Mouse (Mus musculus) spleen, adult 2 months (tissue): ENCODE results near the gene Naa15.

Experiments
- CTCF ChIP-seq: fragments of 200-500 bp; IDR thresholded peaks from 2 replicates; pipeline ENCODE4 v1.5.1; 2011; ENCODE audit warnings: mild to moderate bottlenecking, inconsistent platforms; ENCODE audit not compliant: insufficient read depth, insufficient read length, insufficient replicate concordance; ENCODE audit errors: extremely low read depth
- POLR2A ChIP-seq: fragments of 200-500 bp; IDR thresholded peaks from 2 replicates; pipeline ENCODE4 v1.6.1; 2011; ENCODE audit warnings: low read depth, low read length, inconsistent platforms

DNA sequence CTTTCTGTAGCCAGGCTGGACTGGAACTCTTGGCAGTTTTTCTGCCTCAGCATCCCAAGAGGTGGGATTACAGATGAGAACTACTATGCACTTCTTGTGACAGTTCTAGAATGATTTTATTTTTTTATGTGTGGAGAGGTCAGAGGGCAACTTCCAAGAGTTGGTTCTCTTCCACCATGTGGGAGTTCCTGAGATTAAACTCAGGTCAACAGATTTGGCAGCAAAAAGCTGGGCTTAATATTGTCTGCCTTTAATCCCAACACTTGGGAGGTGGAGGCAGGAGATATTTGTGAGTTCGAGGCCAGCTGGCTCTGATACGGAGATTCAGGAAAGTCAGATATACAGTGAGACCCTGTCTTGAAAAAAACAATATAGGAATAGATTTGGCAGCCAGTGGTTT, 3.0 kb downstream of the Naa15 start:
- TF ChIP-seq CTCF, result no peak
- no peak for TF ChIP-seq POLR2A
